Mouse (Mus musculus) adrenal gland, postnatal 4 days (tissue): ENCODE measurements around the gene A3galt2. TPM values are rescaled to one million over a fixed set of nuclear protein-coding genes. Genes with fewer than 3 reads are reported as not detected.

Experiments used
- DNase-seq, 2 experiments: peaks; one replicate each; pipeline ENCODE4 v3.0.0; 2021 to 2022; ENCODE audit warnings: low spot score in 2 of 2, mixed read lengths in 2 of 2
- total RNA-seq, 2 experiments: library from RNA; stranded (reverse); gene quantifications; 2 replicates each; pipeline ENCODE4 v1.2.3; 2021

The A3galt2 gene
- total RNA-seq, 2 experiments from 2014 or later: 0.34 to 0.70 TPM

DNA sequence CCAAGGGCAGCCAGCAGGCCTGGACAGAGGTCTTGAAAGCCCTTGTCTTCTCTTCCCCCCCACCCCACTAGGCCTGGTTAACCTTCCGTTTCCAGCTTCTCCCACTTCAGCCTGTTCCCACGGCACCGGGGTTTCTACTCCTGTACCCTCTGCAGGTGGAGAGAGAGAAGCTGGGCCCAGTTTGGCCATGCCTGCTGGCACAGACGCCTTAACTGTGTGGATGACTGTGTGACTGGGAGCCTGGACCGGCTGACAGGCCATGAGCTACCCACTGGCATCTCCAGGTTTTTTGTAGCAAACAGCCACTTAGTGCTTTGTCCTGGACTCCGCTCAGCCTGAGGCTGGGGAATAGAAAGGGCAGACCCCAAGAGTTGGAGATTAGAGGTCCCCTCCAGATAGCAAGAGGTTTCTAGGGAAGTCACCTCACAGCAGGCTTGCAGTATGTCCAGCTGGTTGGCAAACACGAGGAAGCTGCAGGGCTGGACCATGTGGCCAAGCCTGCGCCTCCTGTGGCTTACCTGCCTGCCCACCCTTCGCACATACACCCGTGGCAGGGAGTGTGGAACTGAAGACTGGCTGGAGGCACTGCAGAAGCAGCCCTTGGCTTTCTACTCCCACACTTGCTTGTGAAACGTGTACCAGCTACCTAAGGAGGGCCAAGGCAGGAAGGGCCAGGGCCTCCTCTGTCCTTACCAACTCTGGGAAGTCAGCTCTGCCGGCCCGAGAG is 3.0 kb upstream of the A3galt2 start:
- DNase-seq: no peak

DNA sequence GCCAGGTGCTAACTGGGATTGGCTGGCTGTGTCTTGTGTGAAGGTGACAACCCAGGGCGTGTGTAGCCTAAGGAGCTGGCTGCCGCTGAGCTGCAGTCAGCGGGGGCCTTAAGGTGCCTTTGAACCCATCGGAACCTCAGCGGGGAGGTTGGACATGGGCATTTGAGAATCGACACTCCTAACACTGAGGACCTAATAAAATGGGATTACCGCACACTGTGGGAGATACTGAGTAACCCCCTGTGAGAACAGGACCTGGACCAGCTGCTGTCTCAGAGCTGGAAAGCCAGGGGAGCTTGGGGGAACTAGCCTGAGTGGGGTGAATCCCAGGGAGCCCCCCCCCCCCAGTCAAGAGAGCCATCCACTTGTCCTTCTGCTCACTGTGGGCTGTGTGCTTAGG is 1.6 kb upstream of the A3galt2 start:
- no peak for DNase-seq

DNA sequence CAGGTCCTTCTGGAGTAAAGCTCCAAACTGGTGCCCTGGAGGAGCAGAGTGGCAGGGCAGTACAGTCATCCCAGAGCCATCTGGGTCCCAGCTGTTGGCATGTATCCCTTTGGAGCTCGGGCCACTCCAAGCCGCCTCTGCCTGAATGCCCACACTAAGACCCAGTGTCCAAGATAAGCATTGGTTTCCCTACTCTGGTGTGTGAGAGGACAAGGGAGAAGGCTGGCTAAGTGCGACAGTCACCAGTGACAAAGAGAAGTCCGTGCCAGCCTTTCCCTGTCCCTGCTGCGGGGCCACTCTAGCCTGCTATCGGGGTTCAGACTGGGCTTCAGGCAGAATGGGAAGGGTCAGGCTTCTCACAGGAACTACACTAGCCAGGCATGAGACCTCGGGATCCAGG is 736 bp downstream of the A3galt2 start:
- no peak for DNase-seq

DNA sequence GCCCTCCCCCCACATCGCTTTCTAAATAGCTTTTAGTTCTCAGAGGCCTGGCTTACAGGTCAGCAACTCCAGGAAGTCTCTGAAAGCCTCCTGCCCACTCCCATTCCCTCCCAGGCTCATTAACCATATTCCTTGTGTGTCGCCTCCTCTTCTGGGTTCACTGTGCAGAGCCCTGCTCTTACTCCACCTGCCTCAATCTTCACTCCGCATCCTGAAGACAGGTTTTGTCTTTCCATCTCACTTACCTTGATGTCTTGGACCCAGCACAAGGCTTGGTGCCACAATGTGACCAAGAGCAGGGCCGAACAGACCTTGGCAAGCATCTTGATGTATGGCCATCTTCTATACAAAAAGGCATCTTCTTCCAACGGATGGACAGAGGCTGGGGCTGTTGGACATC is 4.0 kb downstream of the A3galt2 start:
- no peak for DNase-seq

DNA sequence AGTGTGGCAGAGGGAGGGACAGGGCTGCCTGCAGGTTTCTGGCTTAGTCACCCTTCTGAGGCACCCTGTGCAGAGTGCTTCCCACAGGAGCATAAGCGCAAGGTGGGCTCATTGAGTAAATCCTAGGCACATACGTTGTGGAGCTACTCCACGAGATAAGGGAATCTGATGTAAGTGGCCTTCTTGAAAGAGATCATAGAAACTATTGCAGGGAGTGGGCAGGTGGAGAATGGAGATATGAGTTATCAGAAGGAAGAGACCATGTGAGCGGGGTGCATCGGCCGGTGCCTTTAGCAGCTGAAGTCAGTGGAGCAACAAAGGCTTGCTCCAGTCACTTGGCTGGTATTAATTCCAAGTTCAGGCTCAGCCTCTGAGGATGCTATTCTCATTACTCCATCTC is 4.9 kb downstream of the A3galt2 start:
- no peak for DNase-seq

DNA sequence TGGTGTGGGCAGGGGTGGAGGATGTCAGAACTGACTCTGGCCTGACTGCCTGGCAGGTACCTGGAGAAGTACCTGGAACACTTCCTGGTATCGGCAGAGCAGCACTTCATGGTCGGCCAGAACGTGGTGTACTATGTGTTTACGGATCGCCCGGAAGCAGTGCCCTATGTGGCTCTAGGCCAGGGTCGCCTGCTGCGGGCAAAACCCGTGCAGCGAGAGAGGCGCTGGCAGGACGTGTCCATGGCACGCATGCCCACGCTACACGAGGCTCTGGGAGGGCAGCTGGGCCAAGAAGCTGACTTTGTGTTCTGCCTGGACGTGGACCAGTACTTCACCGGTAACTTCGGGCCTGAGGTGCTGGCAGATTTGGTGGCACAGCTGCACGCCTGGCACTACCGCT is 11.8 kb downstream of the A3galt2 start:
- DNase-seq: no peak

DNA sequence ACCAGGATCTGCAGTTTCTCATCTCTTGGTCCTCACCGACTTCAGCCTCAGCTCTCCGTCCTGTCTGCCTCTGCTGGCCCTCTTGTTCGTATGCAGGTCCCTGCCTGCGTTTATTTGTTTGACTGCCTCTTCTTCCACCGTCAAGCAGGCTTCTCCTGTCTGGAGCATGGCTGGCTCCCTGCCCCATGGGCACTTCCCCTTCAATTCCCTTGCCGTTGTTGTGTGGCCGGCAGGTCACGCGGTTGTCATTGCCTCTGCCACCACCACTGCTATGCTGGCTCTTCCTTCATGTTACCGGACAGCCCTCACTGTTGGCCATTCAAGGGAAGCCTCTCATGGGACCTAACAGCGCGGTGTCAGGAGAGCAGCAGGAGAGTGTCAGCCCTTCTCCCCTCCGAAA is 13.0 kb downstream of the A3galt2 start:
- DNase-seq: no peak

DNA sequence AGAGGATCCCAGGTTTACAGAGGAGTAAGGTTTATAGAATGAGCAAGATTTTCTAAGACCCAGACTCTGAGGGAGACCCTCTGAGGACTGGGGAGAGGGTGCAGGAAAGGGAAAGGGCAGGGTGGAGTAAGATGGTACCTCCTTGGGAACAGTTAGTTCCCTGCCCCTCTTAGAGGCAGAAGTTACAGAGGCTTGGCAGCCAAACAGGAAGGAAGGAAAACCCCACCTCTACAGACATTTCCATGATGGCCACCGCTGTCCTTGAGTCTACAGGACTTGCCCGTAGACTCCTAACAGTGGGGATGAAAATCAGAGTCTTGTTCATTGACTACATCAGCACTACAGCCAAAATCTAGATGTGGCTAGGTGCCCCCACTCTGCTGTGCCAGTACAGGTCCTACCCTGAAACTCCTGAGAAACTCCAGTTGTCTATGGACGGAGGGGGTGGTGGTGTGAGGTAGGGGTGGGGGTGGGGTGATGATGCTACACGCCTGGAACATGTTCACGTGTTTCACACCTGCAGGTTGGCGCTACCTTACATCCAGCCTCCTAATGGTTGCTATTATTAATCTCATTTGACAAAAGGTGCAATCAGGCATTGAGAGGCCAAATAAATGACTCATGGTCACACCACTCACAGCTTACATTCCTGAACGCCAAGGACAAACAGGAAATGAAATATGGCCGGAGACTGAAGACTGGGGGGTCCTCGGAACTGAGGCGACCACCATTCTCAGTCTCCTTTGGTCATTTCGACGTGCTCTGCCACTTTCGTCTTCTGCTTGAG is 14.6 kb downstream of the A3galt2 start:
- DNase-seq: no peak

DNA sequence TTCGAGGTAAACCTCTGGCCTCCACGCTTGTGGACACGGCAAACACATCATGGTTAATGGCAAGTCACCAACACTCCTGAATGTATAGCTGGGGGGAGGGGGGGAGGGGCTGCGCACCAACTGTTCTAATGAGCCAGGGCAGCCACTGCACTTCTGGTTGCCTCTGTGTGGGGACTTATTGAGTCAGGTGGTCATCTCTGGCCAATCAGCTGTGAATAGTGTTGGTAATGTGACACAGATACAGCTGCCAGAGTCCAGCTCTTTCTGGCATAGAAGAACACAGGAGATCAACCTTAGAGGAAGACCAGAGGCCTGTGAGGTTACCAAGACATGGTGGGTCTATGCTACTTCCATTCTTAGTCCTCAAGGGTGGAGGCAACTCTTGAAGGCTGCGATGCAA is 15.5 kb downstream of the A3galt2 start:
- no peak for DNase-seq

DNA sequence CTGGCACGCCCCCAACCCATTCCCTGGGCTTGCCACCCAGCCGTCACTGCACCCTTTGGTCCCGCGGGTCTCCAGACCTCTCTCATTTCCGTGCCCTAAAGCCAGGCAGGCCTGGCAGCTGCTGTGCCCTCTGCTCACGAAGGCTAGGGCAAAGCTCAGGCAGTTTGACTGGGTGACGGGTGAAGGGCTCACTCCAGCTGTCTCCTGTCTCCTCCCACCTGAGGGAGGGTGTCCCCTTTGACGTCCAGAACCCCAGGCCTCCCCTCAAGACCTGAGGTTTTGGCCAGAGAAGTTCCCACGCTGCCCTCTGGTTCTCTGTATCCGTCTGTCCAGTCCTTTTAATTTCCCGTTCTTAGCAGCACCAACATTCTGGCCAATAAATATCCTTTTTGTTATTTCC is 18.7 kb downstream of the A3galt2 start:
- DNase-seq: no peak

DNA sequence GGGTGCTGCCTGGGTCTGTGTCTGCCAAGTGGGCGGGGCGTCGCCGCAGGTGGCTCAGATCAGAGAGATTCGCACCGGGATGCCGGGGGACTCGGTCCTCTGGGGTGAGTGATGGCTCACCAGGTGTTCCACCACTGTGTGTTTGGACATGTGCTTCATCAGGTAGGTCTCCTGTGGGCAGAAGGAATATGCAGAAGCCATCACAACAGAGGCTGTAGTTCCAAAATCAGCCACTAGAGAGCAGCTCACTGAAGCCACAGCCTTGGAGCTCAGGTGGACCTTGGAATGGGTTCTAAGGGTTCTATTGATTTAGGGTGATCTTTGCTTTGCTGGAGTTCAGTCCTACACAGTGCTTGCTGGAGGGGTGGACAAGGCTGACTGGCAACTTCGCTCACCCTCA is 19.3 kb downstream of the A3galt2 start:
- no peak for DNase-seq

DNA sequence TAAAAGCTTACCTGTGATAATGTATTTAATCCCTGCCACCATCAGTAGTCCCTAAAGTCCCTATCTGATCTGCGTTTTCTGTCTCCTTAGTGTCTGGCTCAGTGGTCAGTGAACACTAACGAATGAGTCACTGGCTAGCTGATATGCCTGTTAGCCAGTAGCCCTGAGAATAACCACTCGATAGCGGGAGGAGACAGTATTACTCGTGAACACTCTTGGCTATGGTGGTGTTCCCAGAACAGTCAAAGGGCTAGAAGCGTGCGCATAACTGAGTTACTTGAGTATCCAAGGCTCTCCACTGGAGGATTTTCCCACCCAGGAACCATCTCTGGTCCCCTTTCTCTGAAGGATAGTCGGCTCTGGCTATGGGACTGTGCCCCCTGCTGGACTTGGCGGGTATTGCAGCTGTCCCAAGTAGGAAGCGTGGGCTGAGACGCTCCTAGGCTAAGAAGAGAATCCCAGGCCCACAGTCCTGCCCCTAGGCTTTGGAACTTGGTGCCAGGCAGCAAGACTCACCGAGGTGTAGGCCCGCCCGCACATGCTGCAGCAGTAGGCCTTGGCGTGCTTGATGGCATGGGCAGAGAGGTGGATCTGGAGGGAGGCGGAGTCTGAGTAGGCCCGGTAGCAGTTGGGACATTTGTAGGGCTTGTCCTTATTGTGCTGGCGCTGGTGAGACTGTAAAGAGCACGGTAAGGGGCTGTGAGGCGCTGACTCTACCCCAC is 21.6 kb downstream of the A3galt2 start:
- peak; percentile 50 to 55 for DNase-seq

DNA sequence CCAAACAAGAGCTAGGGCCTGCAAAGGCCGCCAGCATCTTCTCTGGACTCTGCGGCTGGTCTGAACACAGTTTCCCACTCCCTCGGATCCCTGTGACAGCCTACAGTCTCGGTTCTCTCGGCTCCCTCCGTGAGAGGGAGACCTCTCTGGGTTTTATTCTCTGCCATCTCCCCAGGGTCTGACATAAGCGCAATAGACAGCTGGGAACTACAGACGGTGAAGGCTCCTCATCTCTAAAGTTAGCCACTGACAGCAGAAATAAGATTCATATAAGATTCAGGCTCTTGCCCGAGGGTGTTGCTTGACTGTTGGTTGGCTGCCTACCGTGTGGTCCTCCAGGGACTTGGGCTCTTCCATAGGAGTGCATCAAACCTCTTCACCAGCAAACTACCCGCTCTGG is 22.4 kb downstream of the A3galt2 start:
- no peak for DNase-seq

DNA sequence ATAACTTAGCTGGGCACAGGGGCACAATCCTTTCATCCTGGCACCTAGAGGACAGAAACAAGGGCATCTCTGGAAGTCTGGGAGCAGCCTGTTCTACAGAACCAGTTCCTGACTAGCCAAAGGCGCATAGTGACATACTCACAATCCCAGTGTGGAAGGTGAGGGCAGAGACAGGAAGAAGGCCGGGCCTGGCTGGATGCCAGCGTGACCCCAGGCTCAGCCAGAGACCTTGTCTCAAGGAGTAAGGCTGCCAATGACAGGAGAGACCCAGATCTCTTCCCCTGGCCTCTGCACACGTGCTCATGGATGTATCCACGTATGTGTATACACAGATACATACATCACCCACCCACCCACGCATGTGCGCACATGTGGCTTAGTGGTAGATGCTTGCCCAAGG is 26.9 kb downstream of the A3galt2 start:
- DNase-seq: no peak

DNA sequence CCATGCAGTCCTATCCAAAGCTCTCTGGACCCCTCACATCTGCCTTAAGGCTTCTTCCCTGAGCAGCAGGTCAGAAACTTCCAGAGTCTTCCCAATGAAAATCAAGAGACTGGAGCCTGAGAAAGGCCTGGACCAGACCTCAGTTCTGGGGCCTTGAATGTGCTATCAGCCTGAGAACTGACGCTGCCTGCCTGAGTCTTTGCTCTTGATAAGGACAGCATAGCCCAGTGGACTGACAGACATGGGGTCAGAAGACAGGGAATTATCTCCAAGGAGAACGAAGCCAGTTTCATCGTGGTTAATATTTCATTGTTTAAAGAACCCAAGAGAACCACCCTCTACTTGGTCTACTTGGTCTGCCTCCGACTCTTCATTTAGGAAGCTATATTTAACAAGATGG is 27.5 kb downstream of the A3galt2 start:
- DNase-seq: no peak

DNA sequence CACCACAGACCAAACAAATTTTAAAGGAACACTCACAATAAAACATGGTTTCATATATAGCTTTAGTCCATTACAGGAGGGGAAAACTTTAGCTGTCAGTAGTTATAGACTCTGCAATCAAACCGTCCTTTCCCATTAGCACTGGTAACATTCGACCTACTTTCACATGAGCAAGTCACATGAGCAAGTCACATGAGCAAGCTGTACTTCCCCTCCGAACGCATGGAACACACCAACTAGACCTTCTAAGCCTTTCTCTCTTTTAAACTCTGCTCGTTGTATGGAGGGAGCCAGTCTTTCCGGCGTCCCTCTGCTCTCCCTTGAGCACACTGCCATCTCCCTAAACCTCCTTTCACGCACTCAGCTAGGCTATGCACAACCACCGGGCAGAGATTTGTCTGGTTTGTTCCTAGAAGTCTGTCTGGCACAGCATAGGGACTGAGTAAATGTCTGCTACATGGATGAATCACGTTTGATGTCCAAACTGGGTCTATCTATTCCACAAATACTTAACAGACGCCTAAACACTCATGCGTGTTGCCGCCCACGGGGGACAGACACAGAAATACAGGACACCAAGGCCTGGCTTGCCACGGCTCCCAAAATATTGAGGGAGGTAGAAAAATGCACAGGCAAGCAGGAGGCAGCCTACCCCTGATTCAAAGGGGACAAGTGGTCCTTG is 29.9 kb downstream of the A3galt2 start:
- no peak for DNase-seq

DNA sequence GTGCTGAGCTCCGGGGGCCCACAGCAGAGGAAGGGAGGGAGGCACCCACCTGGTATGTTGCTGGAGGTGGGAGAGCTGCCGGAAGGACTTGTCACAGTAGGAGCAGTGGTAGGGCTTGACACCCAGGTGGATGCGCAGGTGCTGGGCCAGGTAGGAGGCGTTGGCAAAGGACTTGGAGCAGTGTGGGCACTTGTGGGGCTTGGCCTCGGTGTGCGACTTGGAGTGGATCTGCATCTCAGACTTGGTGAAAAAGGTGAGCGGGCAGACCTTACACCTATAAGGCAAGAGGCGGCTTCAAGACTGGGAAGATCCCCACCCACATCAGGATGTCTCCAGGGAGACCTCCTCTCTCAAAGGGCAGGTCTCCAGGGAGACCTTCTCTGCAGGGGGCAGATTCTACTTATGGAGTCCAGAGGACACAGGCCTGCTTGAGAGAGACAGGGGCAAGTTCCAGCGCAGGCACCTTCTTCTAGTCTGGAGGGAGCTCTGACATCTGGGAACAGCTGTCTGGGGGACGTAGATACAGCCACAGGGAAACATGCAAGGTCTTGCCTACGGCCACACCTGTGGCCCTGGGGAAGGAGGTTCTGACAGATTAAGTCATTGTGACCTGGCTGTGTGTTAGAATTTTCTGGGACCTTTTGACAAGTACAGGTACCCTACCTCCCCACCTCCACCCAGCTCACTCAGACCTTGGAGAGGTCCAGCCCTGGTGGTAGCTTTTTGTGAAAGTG is 30.9 kb downstream of the A3galt2 start:
- DNase-seq: no peak

DNA sequence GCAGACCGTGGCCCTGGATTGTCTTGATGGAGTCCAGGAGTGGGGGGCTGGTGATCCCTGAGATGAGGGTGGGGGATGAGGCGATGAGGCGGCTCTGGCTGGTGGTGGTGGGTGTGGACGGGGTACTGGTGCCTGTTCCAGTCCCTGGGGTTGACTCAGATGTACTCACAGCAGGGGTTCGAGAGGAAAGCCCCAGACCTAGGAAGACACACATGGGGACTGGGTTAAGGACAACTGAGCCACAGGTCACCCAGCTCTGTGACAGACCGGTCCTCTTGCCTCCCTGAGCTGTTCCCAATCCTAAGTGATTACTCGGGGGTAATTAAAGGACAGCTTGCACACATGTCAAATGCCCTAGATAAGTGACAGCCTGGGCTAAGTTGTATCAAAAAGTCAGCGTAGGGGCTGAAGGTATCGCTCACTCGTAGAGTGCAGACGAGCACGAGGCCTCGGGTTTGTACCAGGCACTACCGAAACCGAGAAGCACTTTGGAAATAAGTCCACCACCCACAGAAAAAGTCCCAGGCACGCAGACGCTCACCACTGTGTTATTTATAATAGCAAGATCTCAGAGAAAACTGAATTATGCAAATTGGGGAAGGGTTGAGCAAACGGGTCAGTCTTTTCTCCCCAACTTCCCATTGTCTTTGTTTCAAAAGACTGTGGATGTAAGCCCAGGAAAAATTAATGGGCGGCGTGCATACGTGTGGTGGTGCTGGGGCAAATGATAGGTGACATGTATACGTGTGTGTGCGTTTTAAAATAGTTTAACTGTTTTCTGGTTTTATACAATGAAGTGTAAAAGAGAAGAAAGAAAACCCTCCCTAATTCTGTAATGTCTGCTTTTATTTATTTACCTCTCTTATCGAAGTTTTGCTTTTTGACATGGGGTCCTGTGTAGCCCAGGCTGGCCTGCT is 32.1 kb downstream of the A3galt2 start:
- DNase-seq: no peak

DNA sequence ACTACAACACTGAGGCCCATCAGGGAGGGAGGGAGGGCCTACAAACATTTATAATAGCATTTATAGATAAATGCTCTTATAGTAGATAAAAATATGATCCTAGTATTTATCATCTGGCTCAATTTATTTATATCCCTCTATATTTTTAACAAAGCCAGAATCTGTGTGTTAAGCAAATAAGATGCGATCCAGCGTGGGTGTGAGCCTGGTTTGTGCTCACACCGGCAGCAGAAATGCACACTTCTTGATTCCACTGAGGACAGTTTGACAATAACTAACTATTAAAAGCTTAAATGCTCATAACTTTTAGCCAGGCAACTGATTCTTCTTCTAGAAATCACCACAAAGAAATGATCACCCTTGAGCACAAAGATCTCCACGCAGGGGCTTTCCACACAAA is 32.9 kb downstream of the A3galt2 start:
- DNase-seq: no peak

DNA sequence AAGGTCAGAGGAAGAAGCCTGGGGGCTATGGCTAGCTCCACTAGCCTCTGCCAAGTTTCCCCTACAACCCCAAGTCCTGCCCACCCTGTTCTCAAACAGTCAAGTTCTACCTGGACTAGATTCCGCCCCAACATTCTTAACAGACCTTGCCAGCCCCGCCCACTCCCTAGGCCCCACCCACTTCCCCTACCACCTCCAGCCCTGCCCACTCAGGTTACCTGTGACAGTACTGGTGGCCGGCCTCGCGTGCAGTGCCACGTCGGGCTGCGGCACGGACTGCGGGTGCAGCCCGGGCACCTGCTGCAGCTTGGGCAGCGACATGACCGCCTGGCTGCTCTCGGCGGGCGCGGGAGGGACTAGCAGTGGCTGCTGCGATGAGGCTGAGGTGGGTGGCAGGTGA is 34.5 kb downstream of the A3galt2 start:
- no peak for DNase-seq
